Mouse (Mus musculus) cerebellum, postnatal 4 days (tissue): ENCODE measurements around the gene Gm49673.
"Not testable (repeated sequence)": the region's sequence is repeated elsewhere in the genome, so short reads cannot be mapped to it uniquely, and the experiment has no call there.

Experiments
- DNase-seq, 2 experiments: peaks; one replicate each; pipeline ENCODE4 v3.0.0; 2022; ENCODE audit warnings: low spot score in 2 of 2, mixed read lengths in 1 of 2

The Gm49673 gene

DNA sequence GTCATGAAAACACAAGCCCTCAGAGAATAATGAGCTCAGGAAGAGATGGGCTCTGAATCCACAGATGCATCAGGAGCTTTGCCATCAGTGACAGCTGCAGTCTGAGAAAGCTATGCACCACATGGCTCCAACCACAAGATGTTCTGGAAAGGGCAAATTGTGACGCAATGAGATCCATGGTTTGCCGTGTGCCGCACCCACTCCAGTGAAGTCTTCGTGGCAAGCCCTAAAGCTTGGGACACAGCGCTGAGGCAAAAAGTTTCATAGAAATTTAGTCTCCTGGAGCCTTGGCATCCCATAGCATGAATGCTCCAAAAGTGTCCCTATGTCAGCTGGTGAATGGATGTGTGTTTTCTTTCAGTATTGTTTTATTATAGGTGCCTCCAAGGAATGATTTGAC, 9.5 kb downstream of the Gm49673 start:
- not testable (repeated sequence) for DNase-seq

DNA sequence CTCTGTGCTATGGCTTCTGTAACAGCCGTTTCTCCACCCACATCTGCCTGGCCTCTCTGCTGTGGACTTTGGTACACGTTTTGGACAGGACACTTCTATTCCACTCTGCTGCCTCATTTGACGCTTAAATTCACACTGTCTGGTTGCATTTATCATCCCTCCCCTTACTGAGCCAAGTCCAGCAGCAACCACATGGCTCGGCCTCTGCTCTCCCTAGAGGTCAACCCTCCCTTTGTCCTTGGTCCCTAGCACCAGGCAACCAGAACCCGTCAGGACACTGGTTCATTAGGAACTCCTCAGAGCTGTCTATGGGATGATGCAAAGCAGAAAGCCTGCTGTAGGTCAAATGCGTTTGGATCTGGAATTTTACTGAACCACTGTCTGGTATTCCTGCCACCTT, 16.7 kb downstream of the Gm49673 start:
- not testable (repeated sequence) for DNase-seq

DNA sequence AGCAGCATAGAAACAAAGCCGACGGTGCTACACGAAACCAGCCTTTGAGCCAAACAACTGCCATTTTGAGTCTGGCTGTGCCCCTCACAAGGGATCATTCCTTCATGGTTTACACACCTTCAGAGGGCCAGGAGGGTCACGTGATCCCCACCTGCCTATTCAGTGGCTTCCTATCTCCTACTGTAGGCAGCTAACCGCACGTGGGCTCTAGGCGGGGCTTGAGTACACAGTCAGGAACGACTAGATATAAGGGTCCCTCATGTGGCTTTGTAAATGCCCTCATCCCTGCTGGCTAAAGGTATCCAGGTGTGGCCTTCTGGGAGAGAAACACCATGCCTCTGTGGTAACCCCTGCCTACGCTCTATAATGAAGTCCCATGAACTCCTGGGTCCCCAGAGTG, 18.0 kb downstream of the Gm49673 start:
- DNase-seq = not testable (repeated sequence)

DNA sequence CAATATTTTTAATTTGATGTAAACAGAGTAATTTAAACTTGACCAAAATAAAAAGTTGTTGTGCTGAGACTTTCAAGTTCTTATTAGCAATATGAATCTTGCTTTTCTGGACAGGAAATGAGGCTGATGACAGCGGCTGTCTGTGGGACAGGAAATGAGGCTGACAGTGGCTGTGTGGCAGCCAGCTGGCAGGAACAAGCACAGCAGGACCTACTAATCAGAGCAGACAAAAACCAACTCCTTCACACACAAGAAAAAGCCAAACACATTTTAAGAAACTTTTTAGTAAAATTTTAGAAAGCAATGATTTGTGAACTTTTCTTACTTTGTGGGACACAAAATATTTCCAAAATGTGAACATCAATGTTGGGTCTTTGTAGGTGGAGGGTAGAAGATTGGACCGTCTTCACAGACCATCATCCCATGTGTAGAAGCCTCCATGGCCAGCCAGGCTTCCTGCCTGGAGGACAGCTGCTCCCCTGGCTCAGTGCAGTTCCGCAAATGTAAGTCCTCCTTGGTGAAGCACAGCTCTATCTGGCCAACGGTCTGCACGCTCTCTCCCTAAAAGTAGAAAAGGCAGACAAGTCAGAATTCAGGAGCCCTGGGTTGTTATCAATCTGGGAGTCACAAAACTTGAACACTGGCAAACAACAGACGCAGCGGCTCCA, 19.1 kb downstream of the Gm49673 start:
- DNase-seq = not testable (repeated sequence)

DNA sequence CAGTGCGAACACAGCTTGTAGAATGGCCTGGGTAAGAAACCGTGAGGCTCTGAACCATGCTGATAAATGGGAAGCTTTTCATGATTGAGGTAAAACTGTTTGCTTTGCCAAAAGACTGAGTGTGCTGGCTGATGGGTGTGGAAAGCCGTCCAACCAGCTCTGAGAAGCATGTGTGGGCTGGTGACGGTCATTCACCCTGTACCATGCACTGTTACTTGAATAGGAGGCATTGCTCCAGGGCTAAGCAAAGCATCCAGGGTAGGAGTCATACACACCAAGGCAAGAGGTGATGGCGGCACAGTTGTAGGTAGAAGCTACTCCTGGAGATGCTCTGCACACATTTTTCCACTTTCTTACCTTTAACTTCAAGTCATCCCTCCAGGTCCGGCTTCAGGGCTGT, 23.0 kb downstream of the Gm49673 start:
- not testable (repeated sequence) for DNase-seq

DNA sequence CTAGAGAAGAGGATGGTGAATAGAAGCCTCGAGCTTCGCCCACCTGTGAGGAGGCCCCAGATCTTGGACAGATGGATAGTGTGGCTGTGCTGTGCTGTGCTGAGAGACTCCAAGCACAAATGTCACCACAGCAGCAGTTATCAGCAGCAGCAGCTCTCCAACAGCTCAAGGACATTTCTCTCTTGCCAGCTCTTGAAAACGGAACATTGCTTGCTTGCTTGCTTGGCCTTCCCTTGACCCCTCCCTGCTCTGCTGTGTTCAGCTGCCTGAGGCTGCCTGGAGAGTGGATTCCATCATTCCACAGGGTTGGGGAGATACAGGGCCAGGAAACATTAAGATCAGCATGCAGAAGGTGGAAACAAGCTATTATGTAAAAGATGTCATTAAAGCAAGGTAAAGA, 24.6 kb downstream of the Gm49673 start:
- not testable (repeated sequence) for DNase-seq

DNA sequence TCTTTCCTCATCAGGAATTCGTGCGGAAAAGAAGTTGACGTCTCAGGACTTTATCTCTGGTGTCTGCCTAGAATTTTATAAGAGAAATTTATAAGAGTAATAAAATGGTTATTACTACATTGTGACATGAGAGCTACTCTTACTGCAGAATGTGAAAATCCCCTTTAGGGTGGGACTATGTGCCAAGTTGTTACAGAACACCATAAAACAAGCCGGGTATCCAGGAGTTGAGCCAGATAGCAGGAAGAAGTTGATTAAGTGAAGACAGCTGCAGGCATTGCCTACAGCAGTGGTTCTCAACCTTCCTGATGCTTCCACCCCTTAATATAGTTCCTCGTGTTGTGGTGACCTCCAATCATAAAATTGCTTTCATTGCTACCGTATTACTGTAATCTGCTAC, 30.7 kb downstream of the Gm49673 start:
- DNase-seq = not testable (repeated sequence)

DNA sequence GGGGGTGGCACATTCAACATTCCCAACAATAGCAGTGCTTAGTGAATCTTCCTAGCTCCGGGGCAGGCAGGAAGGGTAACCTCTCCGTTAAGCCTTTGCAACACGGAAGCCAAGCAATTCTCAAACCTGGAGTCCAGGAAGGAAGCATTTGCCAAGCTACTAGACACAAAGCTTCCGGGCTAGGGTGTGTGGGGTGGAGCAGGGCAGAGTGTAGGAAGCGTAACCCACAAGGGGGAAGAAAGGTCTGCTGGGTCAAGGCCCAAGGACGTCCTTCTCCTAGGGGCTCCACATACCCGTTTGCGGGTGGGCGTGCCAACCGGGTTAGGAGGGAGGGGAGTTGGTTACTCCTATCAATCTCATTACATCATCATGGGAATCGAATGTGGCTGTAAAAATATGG, 31.2 kb downstream of the Gm49673 start:
- not testable (repeated sequence) for DNase-seq

DNA sequence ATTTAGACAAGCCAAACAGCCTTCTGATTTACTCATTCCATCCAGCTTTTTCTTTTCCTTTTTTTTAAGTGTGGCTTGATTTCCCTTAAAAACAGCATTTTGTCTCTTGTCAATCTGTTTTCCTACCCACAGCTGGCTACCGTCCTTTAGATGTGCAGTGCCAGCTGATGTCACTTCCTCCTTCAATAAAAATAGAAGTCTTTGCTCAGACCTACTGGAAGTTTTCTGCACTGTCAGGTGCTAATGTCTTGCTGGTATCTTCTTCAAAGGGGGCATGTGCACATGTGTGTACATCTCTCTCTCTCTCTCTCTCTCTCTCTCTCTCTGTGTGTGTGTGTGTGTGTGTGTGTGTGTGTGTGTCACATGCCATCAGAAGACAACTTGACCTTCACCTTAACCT, 35.4 kb downstream of the Gm49673 start:
- DNase-seq = not testable (repeated sequence)

DNA sequence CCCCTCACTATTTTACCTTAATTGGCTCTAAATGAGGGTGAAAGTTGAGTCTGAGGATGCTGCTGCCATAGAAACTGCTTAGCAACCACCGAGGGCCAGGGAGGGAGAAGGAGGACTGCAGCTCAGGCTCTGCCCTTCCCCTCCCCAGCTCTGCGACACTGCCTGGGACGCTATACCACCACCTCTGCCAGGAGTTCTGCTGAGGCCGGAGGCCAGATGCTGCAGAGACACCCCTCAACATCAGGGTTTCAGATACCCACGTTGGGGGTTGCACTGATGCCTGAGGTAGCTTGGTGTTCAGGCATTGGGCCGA, 46.3 kb downstream of the Gm49673 start:
- DNase-seq = not testable (repeated sequence)

DNA sequence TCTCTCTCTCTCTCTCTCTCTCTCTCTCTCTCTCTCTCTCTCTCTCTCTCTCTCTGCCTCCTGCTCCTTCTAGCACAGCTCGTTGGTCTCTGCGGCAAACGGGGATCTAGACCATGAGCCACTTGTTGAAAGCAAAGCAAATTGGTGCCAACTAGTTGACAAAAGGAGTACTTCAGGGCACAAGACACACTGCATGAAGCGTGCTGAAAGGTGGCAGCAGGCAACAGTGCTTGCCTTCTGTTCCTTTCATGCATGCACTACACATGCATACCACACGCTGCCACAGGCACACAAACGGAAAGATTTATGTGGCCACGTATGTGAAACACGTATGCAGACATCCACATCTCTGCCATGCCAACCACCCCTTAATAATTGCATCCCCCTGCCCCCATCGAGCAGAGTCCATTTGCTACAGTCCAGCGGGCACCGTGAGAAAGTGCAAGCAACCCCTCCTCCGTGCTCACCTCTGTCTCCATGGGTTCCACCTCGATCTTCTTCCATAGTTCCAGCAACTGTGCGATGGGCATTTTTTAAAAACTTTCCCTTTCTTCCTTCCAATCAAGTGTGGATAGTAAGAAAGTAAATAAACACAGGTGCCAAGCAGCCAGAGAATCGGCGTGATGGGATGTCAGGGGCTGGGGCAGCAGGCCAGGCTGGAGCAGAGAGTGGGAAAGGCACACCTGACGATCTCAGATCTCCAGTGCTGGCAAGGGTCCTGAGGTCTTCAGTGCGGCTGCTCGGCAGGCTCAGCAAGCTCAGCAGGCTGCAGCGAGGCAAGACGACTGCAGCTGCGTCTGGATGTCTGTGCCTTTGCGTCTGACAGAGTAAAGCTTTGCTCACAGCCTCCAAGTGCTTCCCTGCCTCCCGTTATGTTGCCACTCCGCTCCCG, 46.9 kb downstream of the Gm49673 start:
- DNase-seq = not testable (repeated sequence)

DNA sequence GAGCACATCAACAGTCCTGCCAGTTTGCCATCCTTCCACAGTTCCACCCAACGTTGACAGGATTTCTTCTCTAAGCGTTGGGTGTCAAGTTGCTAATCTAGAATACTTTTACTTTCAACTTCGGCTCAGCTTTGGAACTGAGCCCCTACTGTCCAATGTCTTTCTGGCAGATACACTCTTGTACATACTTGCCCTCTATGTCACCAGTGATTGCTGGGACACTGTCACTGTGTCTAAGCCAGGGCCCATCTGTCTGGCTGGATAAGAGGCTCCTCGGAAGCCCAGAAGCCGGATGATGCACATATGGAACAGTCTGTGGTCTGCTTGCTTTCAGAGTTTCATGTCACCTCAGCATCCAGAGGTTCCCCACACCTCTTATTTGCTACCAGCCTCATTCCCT, 51.4 kb downstream of the Gm49673 start:
- DNase-seq = not testable (repeated sequence)

DNA sequence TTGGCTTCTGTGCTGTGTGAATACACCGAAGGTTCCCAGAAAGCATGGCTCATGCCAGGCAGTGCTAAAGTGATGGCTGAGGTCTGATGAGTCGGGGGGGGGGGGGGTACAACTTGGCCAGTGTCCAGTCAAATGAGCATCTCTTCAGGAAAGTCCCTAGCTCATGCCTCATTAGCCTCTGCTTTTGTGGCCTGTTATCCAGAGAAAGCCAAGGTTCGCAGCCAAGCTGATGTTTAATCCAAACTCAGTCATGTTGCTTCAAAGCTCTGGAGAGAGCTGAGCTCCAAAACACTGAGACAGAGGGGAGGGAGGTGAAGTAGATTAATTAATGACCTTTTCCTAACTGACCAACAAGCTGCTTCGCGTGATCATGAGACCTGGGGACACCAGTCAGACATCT, 51.9 kb downstream of the Gm49673 start:
- not testable (repeated sequence) for DNase-seq

DNA sequence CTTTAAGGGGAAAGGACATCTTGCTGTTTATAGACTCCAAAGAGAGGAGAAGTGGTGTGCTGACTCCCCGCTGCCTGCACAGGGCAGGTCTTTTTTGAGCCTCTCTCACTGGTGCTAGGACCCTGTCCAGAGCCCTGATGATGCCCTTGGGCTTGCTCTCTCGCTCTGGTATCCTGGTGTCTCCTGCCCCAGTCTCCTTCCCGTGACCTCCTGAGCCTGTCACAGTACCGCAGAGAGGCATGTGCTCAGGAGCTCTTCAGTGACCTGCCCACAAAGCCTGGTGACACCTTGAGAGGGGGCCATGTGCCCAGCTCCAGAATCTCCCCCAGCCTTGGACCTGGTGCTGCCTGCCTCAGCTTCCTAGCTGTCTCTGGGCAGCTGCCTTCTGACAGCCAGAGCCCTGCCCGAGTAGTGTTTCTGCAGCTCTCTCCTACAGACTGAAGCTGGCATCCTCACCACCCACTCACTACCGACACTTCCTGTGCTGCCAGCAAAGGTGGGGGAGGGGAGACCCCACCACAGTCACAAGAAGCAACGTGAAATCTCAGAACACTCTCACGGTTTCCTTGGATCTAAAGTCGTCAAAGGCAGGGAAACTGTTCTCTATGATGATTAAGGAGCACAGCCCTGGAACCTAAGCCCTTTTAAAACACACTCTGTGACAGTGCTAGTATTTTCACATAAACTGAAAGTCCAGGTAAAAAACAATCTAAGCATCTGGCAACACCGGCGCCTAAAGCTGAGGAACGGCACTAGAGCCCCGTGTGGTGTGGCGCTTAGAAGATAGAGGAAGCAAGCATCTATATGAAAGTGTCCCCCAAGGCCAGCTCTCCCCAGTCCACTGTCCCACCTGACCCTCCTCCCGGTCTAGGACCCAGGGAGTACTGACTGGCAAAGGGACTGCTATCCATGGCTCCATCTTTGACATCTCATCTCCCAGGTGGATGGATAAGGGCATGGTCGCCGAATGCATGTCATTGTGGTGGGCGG, 54.8 kb downstream of the Gm49673 start:
- not testable (repeated sequence) for DNase-seq

DNA sequence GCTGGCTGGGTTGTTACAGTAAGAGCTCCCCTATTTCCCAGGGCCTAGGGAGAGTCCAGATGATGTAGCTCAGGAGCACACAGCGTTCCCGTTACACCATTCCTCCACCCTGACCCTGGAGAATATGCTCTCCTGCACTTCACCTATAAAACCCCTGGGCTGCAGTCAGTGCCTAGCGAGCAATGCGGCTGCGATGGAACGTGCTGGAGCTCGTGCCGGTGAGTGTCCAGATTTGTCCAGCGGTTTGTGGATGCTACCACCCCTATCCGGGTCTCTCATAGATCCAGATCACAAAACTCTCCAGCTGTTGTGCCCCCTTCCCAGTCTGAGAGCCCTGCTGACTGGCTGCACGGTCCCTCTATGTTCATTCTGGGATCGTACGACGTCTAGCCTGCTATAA, 56.3 kb downstream of the Gm49673 start:
- DNase-seq = not testable (repeated sequence)

DNA sequence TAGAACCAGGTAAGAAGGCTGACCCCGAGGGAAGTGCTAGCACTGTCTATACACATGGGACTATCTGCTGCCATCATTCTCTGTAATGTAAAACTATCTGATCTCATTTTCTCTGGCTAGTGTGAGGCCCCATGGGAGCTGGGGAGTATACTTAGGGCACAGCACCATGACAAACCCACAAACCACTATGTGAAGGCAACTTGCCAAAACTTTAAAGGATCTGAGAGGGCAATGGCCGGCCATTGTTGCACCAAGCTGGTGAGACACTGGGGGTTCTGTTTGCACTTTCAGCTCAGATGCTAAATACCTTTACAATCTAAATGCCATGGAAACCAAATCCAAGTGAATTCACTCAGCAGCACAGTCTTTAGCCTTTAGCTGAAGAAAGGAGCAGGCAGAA, 77.7 kb downstream of the Gm49673 start:
- DNase-seq = not testable (repeated sequence)

DNA sequence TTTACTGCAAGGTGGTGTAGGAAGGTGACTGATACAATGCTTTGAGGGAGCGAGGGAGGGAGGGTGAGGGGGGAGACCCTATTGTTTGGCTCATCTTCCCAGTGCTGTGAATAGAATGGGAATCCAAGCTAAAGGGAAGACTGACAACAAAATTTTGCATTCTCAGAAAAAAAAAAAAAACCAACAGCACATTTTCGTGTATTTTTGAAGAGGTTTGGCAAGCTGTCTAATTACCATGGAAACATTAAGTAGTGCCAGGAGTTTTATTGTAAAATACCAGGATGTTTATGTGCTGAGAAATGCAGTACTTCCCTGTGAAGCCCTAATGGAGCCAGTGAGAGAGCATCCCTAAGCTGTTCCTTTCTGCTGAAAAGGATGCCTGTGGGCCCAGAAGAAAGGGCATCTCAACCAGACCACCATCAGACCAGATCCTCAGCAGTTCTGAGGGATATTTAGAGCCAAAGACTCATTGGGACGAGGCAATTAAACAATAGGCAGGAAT, 90.9 kb downstream of the Gm49673 start:
- DNase-seq = not testable (repeated sequence)

DNA sequence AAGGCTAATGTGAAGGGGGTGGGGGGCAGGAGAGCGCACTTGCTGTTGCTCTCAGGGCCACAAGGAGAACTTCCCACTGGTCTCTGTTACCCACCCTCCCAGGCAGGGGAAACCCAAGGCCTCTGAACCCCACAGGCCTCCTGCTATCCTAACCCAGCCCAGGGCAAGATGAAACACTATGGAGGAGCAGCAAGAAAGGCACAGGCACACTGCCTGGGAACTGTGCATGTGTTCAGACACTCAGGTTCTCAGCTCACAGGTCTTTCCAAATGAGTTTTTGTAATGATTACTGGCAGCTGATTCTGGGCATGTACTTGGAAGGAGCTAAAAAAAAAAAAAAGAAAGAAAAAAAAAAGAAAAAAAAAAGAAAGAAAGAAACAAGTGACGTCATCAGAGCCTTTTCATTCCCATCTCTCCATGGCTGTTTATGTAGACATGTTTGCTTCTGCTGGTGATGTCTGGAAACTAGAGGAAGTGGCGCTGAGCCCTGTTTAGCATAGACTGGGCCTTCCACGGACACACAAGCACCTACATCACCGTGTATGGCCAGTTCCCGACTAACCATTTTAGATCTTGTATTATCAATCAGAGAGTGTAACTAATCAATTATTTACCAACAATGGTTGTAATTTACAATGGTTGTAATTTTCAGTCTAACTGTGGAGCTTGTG, 91.5 kb downstream of the Gm49673 start:
- DNase-seq = not testable (repeated sequence)

DNA sequence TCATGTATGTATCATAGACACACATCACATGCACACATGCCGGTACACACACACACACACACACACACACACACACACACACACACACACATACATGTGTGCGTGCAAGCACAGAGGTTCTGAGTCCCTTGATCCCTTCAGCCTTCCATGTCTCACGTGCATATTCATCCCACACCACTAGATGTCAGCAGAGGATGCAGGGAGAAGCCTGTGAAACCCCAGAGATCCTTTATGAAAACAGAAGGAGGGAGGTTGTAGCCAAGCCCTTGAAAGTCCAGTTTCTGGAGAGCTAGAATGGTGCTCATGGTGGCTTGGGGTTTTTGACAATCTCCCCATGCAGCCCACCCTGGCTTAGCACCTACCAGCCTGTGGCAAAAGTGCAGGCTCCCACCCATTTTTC, 96.3 kb downstream of the Gm49673 start:
- DNase-seq = peak; percentile 71 to 85

DNA sequence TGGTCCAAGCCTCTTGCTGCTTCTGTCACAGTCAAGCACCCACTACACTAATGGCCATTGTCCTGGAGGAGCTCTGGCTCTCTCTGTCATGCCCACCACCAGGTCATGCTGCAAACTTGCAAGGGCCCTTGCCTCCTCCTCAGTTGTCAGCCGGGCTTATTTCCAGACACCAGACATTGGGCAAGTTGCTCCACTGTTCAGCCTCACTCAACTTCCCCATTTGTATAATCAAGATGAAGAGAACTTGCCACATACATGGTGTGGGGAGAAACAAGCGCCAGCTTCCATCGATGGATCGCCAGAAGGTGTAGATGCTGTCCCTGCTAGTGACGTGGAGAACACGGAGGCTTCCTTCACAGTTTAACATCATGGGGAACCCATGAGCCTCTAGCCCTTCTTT, 97.4 kb downstream of the Gm49673 start:
- DNase-seq = not testable (repeated sequence)

DNA sequence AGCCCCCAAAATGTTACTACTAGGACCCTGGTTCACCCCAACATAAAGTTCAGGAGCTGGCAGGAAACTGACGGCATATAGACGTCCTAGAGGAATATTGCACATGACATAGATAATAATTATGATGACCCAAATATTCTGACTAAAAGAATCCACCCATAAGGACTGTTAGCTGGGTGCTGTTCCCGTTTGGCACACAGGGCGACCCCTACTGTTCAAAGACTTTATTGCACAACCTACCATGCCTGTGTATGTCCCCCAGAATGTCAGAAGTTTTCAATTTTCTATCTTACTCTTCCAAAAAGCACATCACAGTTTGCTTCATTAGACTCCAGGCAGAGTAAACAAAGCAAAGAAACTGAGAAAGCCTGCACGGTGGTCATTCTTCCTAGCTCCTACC, 101.4 kb downstream of the Gm49673 start:
- DNase-seq = peak; percentile 32 to 74
